Mouse (Mus musculus): ENCODE measurements at regions not wholly inside any gene's neighbourhood (a gene's known extent, or its start where the extent isn't known, plus 50 kb on each side); places are given as distances from the start of the nearest gene placed in this dataset.

GRCm38 (mm10) chr10:122561924-122562323, 113.6 kb downstream of the Avpr1a start:
- 61% methylated on average over 3 of the region's 3 CpGs for WGBS
- Histone ChIP-seq H3K9me3 (ENCODE audit: control insufficient read depth, low read length) (no peaks in the 10 kb centered on the region), H3K4me1 (ENCODE audit: control insufficient read depth, insufficient read depth, low read length) (peaks cover 3% of the 10 kb centered on the region; the same call in 1 of the 2 replicates), H3K4me3 (ENCODE audit: low read length) (no peak overlapping the region), H3K27ac (ENCODE audit: low read length) (no peak overlapping the region), H3K4me2 (ENCODE audit: low read depth, low read length) (no peak overlapping the region), H3K27me3 (replicated peaks; ENCODE audit: control insufficient read depth, insufficient read depth, low read length) (no peaks in the 10 kb centered on the region), H3K9ac (ENCODE audit: low read depth, low read length) (no peak overlapping the region), H3K36me3 (ENCODE audit: control insufficient read depth, insufficient read depth, low read length) (no peaks in the 10 kb centered on the region)
- ATAC-seq = no peak

DNA sequence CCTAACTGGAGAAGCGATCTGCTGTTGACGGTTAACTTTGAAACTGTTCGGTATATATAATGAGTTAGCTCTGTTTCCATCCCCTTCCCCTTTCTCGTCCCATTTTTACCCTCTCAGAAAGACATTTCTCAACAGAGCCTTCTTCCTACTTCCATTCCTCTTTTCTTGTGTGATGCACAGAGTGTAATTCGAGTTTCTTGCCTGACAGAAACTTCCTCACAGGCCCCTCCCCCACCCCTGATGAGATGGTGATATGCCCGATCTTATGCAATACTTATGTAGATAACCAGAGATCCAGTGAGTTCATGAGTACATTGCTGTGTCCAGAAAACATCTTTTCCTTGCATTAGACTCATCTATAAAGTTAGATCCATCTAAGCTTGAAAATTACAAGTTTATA, 114.2 kb downstream of the Avpr1a start:
- no peak overlapping the region for H3K9ac ChIP-seq (ENCODE audit: low read depth, low read length)
- no peaks in the 10 kb centered on the region for H3K36me3 ChIP-seq (ENCODE audit: control insufficient read depth, insufficient read depth, low read length)
- H3K9me3 ChIP-seq (ENCODE audit: control insufficient read depth, low read length) = no peaks in the 10 kb centered on the region
- H3K27ac ChIP-seq (ENCODE audit: low read length) = no peak overlapping the region
- no peak overlapping the region for H3K4me3 ChIP-seq (ENCODE audit: low read length)
- no peak overlapping the region for H3K4me2 ChIP-seq (ENCODE audit: low read depth, low read length)
- no peak for ATAC-seq
- H3K4me1 ChIP-seq (ENCODE audit: control insufficient read depth, insufficient read depth, low read length) = peaks cover 3% of the 10 kb centered on the region; the same call in 1 of the 2 replicates
- no peaks in the 10 kb centered on the region for H3K27me3 ChIP-seq (replicated peaks; ENCODE audit: control insufficient read depth, insufficient read depth, low read length)
- WGBS = 76% methylated on average over 6 of the region's 6 CpGs

GRCm38 (mm10) chr10:122563973-122564372, 114.6 kb upstream of the Ppm1h start:
- H3K4me3 ChIP-seq (ENCODE audit: low read length) = 0 out of 2 replicates have a peak overlapping the region, but pooled peaks have one; percentile 0
- no peak for ATAC-seq
- H3K9ac ChIP-seq (ENCODE audit: low read depth, low read length) = no peak overlapping the region
- H3K9me3 ChIP-seq (ENCODE audit: control insufficient read depth, low read length) = no peaks in the 10 kb centered on the region
- peaks cover 3% of the 10 kb centered on the region; the same call in 1 of the 2 replicates for H3K4me1 ChIP-seq (ENCODE audit: control insufficient read depth, insufficient read depth, low read length)
- peak overlapping the region; percentile 26; the same call in 1 of the 2 replicates for H3K4me2 ChIP-seq (ENCODE audit: low read depth, low read length)
- H3K27me3 ChIP-seq (replicated peaks; ENCODE audit: control insufficient read depth, insufficient read depth, low read length) = no peaks in the 10 kb centered on the region
- no peaks in the 10 kb centered on the region for H3K36me3 ChIP-seq (ENCODE audit: control insufficient read depth, insufficient read depth, low read length)
- WGBS = 41% methylated on average over 10 of the region's 10 CpGs
- H3K27ac ChIP-seq (ENCODE audit: low read length) = no peak overlapping the region

DNA sequence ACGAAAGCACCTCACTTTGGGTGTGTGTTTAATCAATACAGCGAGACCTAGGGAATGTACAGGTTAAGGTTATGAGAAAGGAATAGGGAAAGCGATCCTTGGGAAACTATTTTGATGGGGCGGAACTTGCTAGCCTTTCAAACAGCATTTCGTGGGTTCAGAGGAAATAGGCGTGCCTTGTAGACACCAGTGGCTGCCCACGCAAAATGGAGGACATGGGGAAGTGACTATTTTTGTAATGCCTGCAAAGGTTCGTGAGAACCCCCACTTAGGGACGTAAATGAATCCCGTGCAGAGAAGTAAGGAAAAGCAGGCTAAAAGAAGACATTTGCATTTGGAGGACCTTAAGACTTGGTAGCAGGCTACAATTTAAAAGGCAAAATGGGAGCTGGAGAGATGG, 114.1 kb upstream of the Ppm1h start:
- H3K9ac ChIP-seq (ENCODE audit: low read depth, low read length) = no peak overlapping the region
- peaks cover 3% of the 10 kb centered on the region; the same call in 1 of the 2 replicates for H3K4me1 ChIP-seq (ENCODE audit: control insufficient read depth, insufficient read depth, low read length)
- 70% methylated on average over 10 of the region's 10 CpGs for WGBS
- H3K4me3 ChIP-seq (ENCODE audit: low read length) = no peak overlapping the region
- H3K9me3 ChIP-seq (ENCODE audit: control insufficient read depth, low read length) = no peaks in the 10 kb centered on the region
- no peak overlapping the region for H3K27ac ChIP-seq (ENCODE audit: low read length)
- 0 out of 2 replicates have a peak overlapping the region, but pooled peaks have one; percentile 26 for H3K4me2 ChIP-seq (ENCODE audit: low read depth, low read length)
- no peaks in the 10 kb centered on the region for H3K36me3 ChIP-seq (ENCODE audit: control insufficient read depth, insufficient read depth, low read length)
- H3K27me3 ChIP-seq (replicated peaks; ENCODE audit: control insufficient read depth, insufficient read depth, low read length) = no peaks in the 10 kb centered on the region
- ATAC-seq = no peak

- no peaks in the 10 kb centered on the region for H3K27me3 ChIP-seq (replicated peaks; ENCODE audit: control insufficient read depth, insufficient read depth, low read length)
- H3K9me3 ChIP-seq (ENCODE audit: control insufficient read depth, low read length) = no peaks in the 10 kb centered on the region
- H3K4me2 ChIP-seq (ENCODE audit: low read depth, low read length) = no peak overlapping the region
- H3K4me3 ChIP-seq (ENCODE audit: low read length) = no peak overlapping the region
- no peaks in the 10 kb centered on the region for H3K36me3 ChIP-seq (ENCODE audit: control insufficient read depth, insufficient read depth, low read length)
- H3K27ac ChIP-seq (ENCODE audit: low read length) = no peak overlapping the region
- no peak for ATAC-seq
- no peak overlapping the region for H3K9ac ChIP-seq (ENCODE audit: low read depth, low read length)
- WGBS = 63% methylated on average over 4 of the region's 4 CpGs
- H3K4me1 ChIP-seq (ENCODE audit: control insufficient read depth, insufficient read depth, low read length) = peaks cover 8% of the 10 kb centered on the region; the same call in 1 of the 2 replicates
Measured at GRCm38 (mm10) chr10:122566601-122567000, 112.0 kb upstream of the Ppm1h start.

DNA sequence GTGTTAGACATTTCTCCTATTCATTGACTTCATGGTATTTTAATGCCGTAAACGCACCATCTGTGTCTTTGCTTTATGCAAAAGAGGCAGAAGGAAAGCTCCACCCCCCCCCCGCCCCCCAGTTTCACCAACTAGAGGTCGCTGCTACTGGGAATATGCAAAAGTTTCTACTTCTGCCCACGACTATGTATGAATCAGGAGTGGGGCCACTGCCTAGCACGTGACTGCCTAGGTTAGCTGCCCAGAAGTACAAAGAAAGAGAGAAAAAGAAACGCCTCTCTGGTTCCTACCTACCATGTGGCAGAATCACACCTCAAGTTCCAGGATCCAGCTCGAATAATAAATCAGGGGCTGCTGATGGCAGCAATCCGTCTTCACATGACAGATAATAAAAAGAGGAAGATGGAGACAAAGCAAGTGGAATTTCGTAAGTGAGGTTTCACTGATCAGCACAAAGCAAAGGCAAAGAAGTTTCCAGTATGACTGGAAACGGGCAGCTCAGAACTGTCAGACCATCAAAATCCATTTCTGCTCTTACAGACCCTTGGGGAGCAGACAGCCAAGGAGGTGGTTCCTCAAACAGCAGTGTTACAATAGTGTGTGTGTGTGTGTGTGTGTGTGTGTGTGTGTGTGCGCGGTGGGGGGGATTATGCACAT, 108.9 kb upstream of the Ppm1h start:
- ATAC-seq = no peak
- no peaks in the 10 kb centered on the region for H3K36me3 ChIP-seq (ENCODE audit: control insufficient read depth, insufficient read depth, low read length)
- H3K4me1 ChIP-seq (ENCODE audit: control insufficient read depth, insufficient read depth, low read length) = peaks cover 8% of the 10 kb centered on the region; the same call in 1 of the 2 replicates
- no peak overlapping the region for H3K9ac ChIP-seq (ENCODE audit: low read depth, low read length)
- WGBS = 66% methylated on average over 13 of the region's 13 CpGs
- H3K4me3 ChIP-seq (ENCODE audit: low read length) = no peak overlapping the region
- no peaks in the 10 kb centered on the region for H3K27me3 ChIP-seq (replicated peaks; ENCODE audit: control insufficient read depth, insufficient read depth, low read length)
- H3K4me2 ChIP-seq (ENCODE audit: low read depth, low read length) = no peak overlapping the region
- no peaks in the 10 kb centered on the region for H3K9me3 ChIP-seq (ENCODE audit: control insufficient read depth, low read length)
- H3K27ac ChIP-seq (ENCODE audit: low read length) = no peak overlapping the region

- peak; percentile 74 for ATAC-seq
- WGBS = 23% methylated on average over 13 of the region's 13 CpGs
- Histone ChIP-seq H3K27me3 (replicated peaks; ENCODE audit: control insufficient read depth, insufficient read depth, low read length) (no peaks in the 10 kb centered on the region), H3K27ac (ENCODE audit: low read length) (0 out of 2 replicates have a peak overlapping the region, but pooled peaks have one; percentile 28), H3K9me3 (ENCODE audit: control insufficient read depth, low read length) (no peaks in the 10 kb centered on the region), H3K9ac (ENCODE audit: low read depth, low read length) (no peak overlapping the region), H3K4me1 (ENCODE audit: control insufficient read depth, insufficient read depth, low read length) (peaks cover 8% of the 10 kb centered on the region; the same call in 1 of the 2 replicates), H3K4me2 (ENCODE audit: low read depth, low read length) (no peak overlapping the region), H3K4me3 (ENCODE audit: low read length) (no peak overlapping the region), H3K36me3 (ENCODE audit: control insufficient read depth, insufficient read depth, low read length) (no peaks in the 10 kb centered on the region)
Measured at GRCm38 (mm10) chr10:122570909-122571551, 107.5 kb upstream of the Ppm1h start.

DNA sequence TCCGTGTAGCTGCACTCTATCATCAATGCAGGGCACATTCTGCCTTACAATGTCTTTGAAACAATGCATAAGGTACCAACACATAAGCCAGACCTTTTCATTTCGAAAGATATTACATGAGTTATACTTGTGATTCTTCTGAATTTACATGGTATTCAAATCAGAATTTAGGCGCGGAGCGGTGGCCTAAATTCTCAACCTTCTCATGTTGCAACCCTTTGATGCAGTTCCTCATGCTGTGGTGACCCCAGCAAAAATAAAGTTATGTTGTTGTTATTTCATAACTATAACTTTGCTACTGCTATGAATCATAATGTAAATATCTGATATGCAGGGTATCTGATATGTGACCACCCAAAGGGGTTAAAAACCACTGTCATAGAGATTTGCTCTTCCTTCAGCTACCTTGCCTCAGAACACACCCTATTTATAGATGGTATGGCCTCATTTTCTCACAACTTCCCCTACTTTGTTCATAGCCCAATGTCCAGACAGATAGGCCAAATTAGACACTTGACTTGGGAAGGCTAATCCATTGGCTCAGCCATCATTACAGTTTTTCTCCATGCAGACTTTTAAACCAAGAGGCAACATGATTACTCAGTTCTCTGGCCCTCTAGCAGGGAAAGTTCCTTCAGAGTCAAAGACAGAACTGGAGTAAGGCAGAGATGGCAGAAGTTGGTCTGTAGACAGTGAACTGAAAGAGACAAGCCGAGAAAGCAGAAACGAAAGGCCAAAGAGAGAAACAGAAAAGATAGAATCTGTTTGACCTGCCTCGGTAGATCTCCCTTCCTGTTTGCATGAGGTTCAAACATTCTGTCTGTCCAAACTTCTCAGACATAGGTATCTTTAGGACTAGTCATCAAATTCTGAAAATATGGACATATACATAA, 102.1 kb upstream of the Ppm1h start:
- Histone ChIP-seq H3K4me2 (ENCODE audit: low read depth, low read length) (no peak overlapping the region), H3K4me3 (ENCODE audit: low read length) (no peak overlapping the region), H3K27me3 (replicated peaks; ENCODE audit: control insufficient read depth, insufficient read depth, low read length) (no peaks in the 10 kb centered on the region), H3K27ac (ENCODE audit: low read length) (no peak overlapping the region), H3K9ac (ENCODE audit: low read depth, low read length) (no peak overlapping the region), H3K4me1 (ENCODE audit: control insufficient read depth, insufficient read depth, low read length) (0 out of 2 replicates have a peak, but pooled peaks cover under 1% of the 10 kb centered on the region), H3K36me3 (ENCODE audit: control insufficient read depth, insufficient read depth, low read length) (no peaks in the 10 kb centered on the region), H3K9me3 (ENCODE audit: control insufficient read depth, low read length) (no peaks in the 10 kb centered on the region)
- ATAC-seq = no peak
- WGBS = 90% methylated on average over 8 of the region's 8 CpGs

Data from intestine, embryonic 16.5 days (tissue).